Mouse (Mus musculus) ES-Bruce4 (cell line): ENCODE measurements around the gene Kdelr2. TPM values are rescaled to one million over a fixed set of nuclear protein-coding genes. Genes with fewer than 3 reads are reported as not detected.
A peak's percentile ranks its signal among the peaks of the same experiment; 100 is the strongest.

Experiments
- H3K27ac ChIP-seq: 2 replicates; pipeline ENCODE4 v1.5.1; 2012; ENCODE audit warnings: low read length, inconsistent platforms; ENCODE audit not compliant: insufficient read depth
- H3K27me3 ChIP-seq: 2 replicates; pipeline ENCODE4 v1.6.1; 2012; ENCODE audit warnings: mild to moderate bottlenecking, low read length, inconsistent platforms; ENCODE audit not compliant: control insufficient read depth, poor library complexity, insufficient read depth, severe bottlenecking
- H3K36me3 ChIP-seq: 2 replicates; pipeline ENCODE4 v1.6.1; 2012; ENCODE audit warnings: inconsistent platforms, mild to moderate bottlenecking, low read length, moderate library complexity; ENCODE audit not compliant: control insufficient read depth, poor library complexity, insufficient read depth, severe bottlenecking
- H3K4me1 ChIP-seq: one replicate; pipeline ENCODE4 v1.8.1; 2011; ENCODE audit warnings: low read length; ENCODE audit not compliant: control insufficient read depth, insufficient read depth
- H3K4me3 ChIP-seq: 2 replicates; pipeline ENCODE4 v1.5.1; 2011; ENCODE audit warnings: low read depth, mild to moderate bottlenecking, low read length
- H3K9ac ChIP-seq: 2 replicates; pipeline ENCODE4 v1.6.1; 2012; ENCODE audit warnings: low read depth, mild to moderate bottlenecking, inconsistent platforms; ENCODE audit not compliant: poor library complexity, severe bottlenecking
- H3K9me3 ChIP-seq: replicated peaks from 2 replicates; pipeline ENCODE4 v1.6.1; 2012; ENCODE audit warnings: mild to moderate bottlenecking, low read length, inconsistent platforms; ENCODE audit not compliant: control insufficient read depth, poor library complexity, insufficient read depth, severe bottlenecking
- CTCF ChIP-seq: IDR thresholded peaks from one replicate; pipeline ENCODE4 v1.8.1; 2011; ENCODE audit warnings: low read depth, low read length
- EP300 ChIP-seq: IDR thresholded peaks from 2 replicates; pipeline ENCODE4 v1.6.1; 2011; ENCODE audit warnings: low read depth, low read length; ENCODE audit not compliant: insufficient read depth
- POLR2A ChIP-seq: IDR thresholded peaks from one replicate; pipeline ENCODE4 v1.8.1; 2011; ENCODE audit warnings: low read length; ENCODE audit not compliant: insufficient read depth
- polyA plus RNA-seq: library from polyadenylated mRNA; stranded (reverse); fragments of >200 nt; gene quantifications from 2 replicates; pipeline ENCODE4 v1.2.4, GENCODE M21; 2011; ENCODE audit warnings: low read depth; ENCODE audit not compliant: missing spikeins, insufficient read depth, insufficient read length

Kdelr2 gene
- polyA plus RNA-seq, 1 experiment: 80.1 TPM

- no peaks in the 10 kb centered on the region for H3K27me3 ChIP-seq
- no peak overlapping the region for H3K27ac ChIP-seq
- peaks cover 12% of the 10 kb centered on the region for H3K36me3 ChIP-seq
- TF ChIP-seq EP300 (no peak), CTCF (no peak), POLR2A (no peak)
- H3K9me3 ChIP-seq: peaks cover 19% of the 10 kb centered on the region
- no peak overlapping the region for H3K9ac ChIP-seq
- no peaks in the 10 kb centered on the region for H3K4me1 ChIP-seq
- no peak overlapping the region for H3K4me3 ChIP-seq
Observed at GRCm38 (mm10) chr5:143409239-143409638, 5.6 kb downstream of the Kdelr2 start.

- Histone ChIP-seq H3K9me3 (peaks cover 30% of the 10 kb centered on the region), H3K27ac (no peak overlapping the region), H3K4me3 (no peak overlapping the region), H3K4me1 (no peaks in the 10 kb centered on the region), H3K27me3 (no peaks in the 10 kb centered on the region), H3K36me3 (peaks cover 21% of the 10 kb centered on the region), H3K9ac (no peak overlapping the region)
- no peak for TF ChIP-seq POLR2A
- TF ChIP-seq CTCF: no peak
- TF ChIP-seq EP300: no peak
Observed at GRCm38 (mm10) chr5:143410841-143411395, 7.3 kb downstream of the Kdelr2 start.

GRCm38 (mm10) chr5:143421484-143421883 lies 17.8 kb downstream of the Kdelr2 start:
- Histone ChIP-seq H3K36me3 (peaks cover 24% of the 10 kb centered on the region), H3K9me3 (peaks cover 8% of the 10 kb centered on the region), H3K9ac (no peak overlapping the region), H3K4me1 (no peaks in the 10 kb centered on the region), H3K27ac (no peak overlapping the region), H3K27me3 (no peaks in the 10 kb centered on the region), H3K4me3 (no peak overlapping the region)
- TF ChIP-seq POLR2A (no peak), EP300 (no peak), CTCF (no peak)

DNA sequence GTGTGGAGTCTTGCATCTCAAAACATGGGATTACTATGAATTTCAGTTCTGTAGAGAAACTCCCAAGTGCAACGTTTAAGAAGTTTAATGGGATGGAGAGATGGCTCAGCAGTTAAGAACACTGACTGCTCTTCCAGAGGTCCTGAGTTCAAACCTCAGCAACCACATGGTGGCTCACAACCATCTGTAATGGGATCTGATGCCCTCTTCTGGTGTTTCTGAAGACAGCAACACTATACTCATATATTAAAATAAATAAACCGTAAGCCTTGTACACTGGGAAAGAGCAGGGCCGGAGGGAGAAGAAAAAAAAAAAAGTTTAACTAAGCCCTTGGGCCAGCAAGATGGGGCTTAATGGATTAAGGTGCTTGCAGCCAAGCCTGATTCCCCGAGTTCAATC lies 19.4 kb downstream of the Kdelr2 start:
- Histone ChIP-seq H3K27me3 (no peaks in the 10 kb centered on the region), H3K4me3 (no peak overlapping the region), H3K36me3 (peaks cover 22% of the 10 kb centered on the region), H3K4me1 (no peaks in the 10 kb centered on the region), H3K9me3 (peaks cover 3% of the 10 kb centered on the region; the same call in 1 of the 2 replicates), H3K27ac (no peak overlapping the region), H3K9ac (no peak overlapping the region)
- no peak for TF ChIP-seq POLR2A
- no peak for TF ChIP-seq EP300
- no peak for TF ChIP-seq CTCF

- TF ChIP-seq CTCF (peak; percentile 64), EP300 (no peak)
Observed at GRCm38 (mm10) chr5:143423899-143424519, 20.4 kb downstream of the Kdelr2 start.

GRCm38 (mm10) chr5:143434421-143434820 lies 30.8 kb downstream of the Kdelr2 start:
- Histone ChIP-seq H3K4me1 (no peaks in the 10 kb centered on the region), H3K36me3 (no peaks in the 10 kb centered on the region), H3K4me3 (no peak overlapping the region), H3K9me3 (no peaks in the 10 kb centered on the region; the same call in 1 of the 2 replicates), H3K27ac (no peak overlapping the region), H3K27me3 (no peaks in the 10 kb centered on the region), H3K9ac (no peak overlapping the region)
- peak; percentile 93 for TF ChIP-seq CTCF
- TF ChIP-seq EP300: 0 out of 2 replicates have a peak, but pooled peaks have one; percentile 52
- no peak for TF ChIP-seq POLR2A

More at GRCm38 (mm10) chr5:143423899-143424519, 20.4 kb downstream of the Kdelr2 start:
- Histone ChIP-seq H3K4me1 (no peaks in the 10 kb centered on the region), H3K36me3 (peaks cover 15% of the 10 kb centered on the region), H3K9me3 (peaks cover 3% of the 10 kb centered on the region; the same call in 1 of the 2 replicates), H3K9ac (no peak overlapping the region), H3K27ac (no peak overlapping the region), H3K27me3 (no peaks in the 10 kb centered on the region), H3K4me3 (no peak overlapping the region)
